Mouse (Mus musculus) right cerebral cortex, adult 2 months (tissue): ENCODE results near the gene Kcnj2.

Experiments used
- DNase-seq, 2 experiments: peaks; one replicate each; pipeline ENCODE4 v3.0.0; 2021 to 2022; ENCODE audit warnings: low spot score in 2 of 2

Gene Kcnj2

GRCm38 (mm10) chr11:111091117-111091516, 25.2 kb downstream of the Kcnj2 start:
- DNase-seq, result no peak

DNA sequence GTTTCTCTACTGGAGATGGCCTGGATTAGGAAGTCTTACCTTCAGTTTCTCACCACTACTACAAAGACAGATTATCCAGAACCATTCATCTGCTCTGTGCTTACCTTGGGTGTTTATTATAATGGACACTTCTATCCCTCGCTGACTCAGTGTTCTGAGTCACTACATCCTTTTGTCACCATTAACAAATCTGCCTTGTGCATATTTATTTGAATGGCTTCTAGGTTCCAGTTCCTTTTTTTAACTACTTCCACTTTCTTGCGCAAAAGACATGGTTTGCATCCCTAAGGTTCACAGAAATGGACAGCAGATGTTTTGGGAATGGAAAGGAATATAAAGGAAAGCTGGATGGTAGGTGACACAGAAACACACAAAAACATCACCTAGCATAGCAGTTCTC, 27.0 kb downstream of the Kcnj2 start:
- DNase-seq, result no peak

- no peak for DNase-seq
These were observed 30.6 kb downstream of the Kcnj2 start for GRCm38 (mm10) chr11:111096612-111097011.

DNA sequence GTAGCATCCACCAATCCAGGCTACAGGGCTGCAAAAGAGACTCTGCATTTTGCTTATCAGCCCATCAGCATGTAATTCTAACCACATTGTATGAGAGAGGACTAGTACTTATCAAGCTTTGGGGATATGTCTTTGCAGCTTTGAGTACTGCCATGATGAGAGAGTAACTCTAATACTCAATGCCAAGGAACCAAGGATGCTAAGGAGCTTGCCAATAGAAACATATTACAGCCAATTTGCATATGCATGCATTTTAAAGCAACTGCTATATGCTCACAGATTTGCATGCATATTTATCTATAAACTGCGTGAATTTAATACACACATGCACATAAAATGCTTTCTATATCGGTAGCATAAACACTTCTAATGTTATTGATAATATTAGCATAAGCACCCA, 34.2 kb downstream of the Kcnj2 start:
- DNase-seq, result no peak

DNA sequence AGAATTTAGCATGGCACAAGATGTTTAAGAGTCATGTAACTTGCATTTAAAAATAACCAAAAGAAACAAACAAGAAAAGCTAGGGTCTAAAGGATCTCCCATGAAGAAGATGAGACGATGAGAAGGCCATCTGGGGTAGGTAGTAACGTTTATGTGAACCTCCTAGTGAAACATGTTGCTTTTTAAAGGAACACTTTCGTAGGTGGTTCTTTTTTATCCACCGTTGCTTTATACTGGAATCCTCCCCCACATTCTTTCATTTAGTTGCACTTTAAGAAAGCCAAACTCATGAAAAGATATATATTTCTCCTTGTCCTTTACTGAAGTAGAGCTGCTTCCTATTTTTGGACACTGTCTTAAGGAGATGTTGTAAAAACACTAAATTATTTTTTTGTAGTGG, 34.7 kb downstream of the Kcnj2 start:
- DNase-seq, result no peak

DNA sequence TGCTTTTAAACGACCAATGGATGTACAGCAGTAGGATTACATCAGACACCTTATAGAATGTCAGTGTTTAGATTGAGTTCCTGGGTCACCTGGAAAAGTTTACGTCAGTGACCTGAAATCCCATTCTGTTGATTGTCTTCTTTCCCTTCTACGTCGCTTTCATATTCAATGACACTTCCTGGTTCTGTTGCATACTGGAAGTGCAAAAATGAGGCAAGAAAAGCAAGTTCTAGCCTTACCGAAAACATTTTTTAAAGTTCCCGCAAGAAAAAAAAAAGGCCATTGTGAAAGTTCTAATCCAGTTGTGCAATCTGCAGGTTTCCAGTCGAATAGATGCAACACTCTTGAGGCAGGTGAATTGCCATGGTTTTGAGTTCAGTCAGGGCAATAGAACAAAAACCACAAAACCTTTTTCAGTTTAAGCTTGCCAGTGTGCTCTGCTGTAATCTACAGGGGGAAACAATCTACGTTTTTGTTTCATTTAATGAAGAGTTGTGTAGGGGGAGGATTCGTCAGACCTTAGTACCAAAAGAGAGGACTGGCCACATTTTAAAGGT, 35.7 kb downstream of the Kcnj2 start:
- DNase-seq, result no peak

DNA sequence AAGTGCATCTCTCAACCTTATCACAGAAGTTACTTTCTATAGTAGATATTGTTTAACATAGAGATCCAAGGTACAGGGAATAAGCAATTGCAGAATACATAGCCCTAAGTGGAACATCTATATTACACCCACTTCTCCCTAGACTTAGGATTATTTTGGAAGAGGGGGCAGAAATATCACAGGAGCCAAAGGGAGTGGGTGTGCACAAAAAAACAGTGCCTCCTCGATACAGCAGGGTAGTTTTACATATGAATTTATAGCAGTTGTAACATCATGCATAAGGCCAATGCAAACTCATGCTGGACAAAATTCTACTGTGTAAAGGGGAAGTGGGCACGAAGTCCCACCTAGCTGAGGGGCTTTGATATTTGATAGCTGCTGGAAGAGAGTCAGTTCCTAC, 38.5 kb downstream of the Kcnj2 start:
- peak; percentile 30 to 35 for DNase-seq

DNA sequence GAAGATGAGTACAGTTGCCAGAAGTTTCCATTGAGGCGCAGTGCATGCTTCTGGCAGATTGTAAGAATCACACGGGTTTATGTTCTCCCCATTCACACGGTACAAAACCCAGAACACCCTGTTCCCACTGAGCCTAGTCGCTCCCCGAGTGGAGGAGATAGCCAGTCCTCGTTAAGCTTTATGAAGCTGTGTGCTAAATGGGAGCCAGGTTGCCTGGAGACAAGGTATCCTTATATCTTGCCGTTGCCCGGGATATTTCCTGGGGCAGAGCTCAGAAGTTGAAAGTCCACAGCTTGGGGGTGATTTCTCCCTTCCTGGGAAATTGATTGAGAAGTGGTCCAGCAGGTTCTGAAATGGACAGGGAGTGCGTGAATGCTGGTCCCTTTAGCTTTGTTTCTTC, 42.2 kb downstream of the Kcnj2 start:
- no peak for DNase-seq

GRCm38 (mm10) chr11:111121514-111121913, 55.5 kb downstream of the Kcnj2 start:
- DNase-seq, result no peak

DNA sequence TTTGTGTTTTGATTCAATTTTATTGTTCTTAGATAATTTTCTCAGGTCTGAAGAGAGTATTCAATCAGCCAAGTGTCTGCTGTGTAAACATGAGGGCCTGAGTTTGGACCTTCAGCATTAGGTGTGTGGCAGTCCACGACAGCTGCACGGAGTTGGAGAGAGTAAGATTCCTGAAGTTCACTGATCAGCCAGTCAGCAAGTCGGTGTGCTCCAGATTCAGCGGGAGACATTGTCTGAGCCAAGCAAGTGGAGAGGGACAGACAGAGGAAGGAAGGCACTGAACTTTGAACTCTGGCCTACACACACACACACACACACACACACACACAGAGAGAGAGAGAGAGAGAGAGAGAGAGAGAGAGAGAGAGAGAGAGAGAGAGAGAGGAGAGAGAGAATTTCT, 57.4 kb downstream of the Kcnj2 start:
- DNase-seq, result no peak

GRCm38 (mm10) chr11:111125963-111126362, 60.0 kb downstream of the Kcnj2 start:
- DNase-seq, result no peak
